Mouse (Mus musculus) heart, adult 2 months (tissue): ENCODE data around the gene Lipm.

Experiments used
- CTCF ChIP-seq: fragments of 200-600 bp; IDR thresholded peaks from 2 replicates; pipeline ENCODE4 v1.8.1; 2022; ENCODE audit warnings: antibody characterized with exemption, mild to moderate bottlenecking, moderate library complexity
- POLR2A ChIP-seq: fragments of 200-500 bp; IDR thresholded peaks from 2 replicates; pipeline ENCODE4 v1.6.1; 2011; ENCODE audit warnings: mild to moderate bottlenecking, low read depth, low read length, control low read depth; ENCODE audit not compliant: insufficient read depth

DNA sequence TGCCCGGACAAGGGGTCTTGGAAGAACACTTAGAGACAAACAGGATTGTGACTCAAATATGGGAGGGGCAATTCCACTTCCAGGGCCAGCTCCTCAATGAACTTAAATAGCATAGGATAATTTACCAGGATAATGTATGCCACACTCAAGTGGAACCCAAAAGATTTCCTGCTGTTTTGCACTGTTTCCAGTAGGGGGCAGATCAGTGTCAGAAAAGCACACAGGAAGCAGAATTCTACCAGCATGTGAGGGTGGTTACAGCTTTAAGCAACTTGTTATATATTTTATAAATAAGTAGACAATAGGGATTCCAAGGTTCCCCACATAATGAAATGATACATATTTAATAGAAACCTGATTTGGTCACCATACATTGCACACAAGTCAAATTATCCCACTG, 51.2 kb downstream of the Lipm start:
- no peak for TF ChIP-seq POLR2A
- peak; percentile 79 for TF ChIP-seq CTCF
